Mouse (Mus musculus) midbrain, embryonic 12.5 days (tissue): ENCODE results near the gene Nxph3. TPM values are rescaled to one million over a fixed set of nuclear protein-coding genes. Genes with fewer than 3 reads are reported as not detected.
"Not testable (repeated sequence)": the region's sequence is repeated elsewhere in the genome, so short reads cannot be mapped to it uniquely, and the experiment has no call there.

Experiments
- ATAC-seq: fragments of 200-750 bp; cut with Nextera tagmentation; 2 replicates; pipeline ENCODE4 v1.8.0; 2017; ENCODE audit warnings: low read depth, moderate TSS enrichment, moderate library complexity; ENCODE audit not compliant: low FRiP score
- H3K27ac ChIP-seq: fragments of 300-500 bp; sonication (generic); replicated peaks from 2 replicates; pipeline ENCODE4 v1.5.1; 2016; ENCODE audit warnings: mild to moderate bottlenecking
- H3K27me3 ChIP-seq: fragments of 300-500 bp; sonication (generic); 2 replicates; pipeline ENCODE4 v1.6.1; 2016; ENCODE audit warnings: mild to moderate bottlenecking
- H3K36me3 ChIP-seq: fragments of 300-500 bp; sonication (generic); 2 replicates; pipeline ENCODE4 v1.6.1; 2016
- H3K4me1 ChIP-seq: fragments of 300-500 bp; sonication (generic); 2 replicates; pipeline ENCODE4 v1.6.1; 2016
- H3K4me2 ChIP-seq: fragments of 300-500 bp; sonication (generic); replicated peaks from 2 replicates; pipeline ENCODE4 v1.6.1; 2016; ENCODE audit warnings: mild to moderate bottlenecking, moderate library complexity
- H3K4me3 ChIP-seq: fragments of 300-500 bp; sonication (generic); 2 replicates; pipeline ENCODE4 v1.5.1; 2016; ENCODE audit warnings: mild to moderate bottlenecking
- H3K9ac ChIP-seq: fragments of 300-500 bp; sonication (generic); replicated peaks from 2 replicates; pipeline ENCODE4 v1.6.1; 2016; ENCODE audit warnings: mild to moderate bottlenecking, moderate library complexity
- H3K9me3 ChIP-seq: fragments of 300-500 bp; sonication (generic); 2 replicates; pipeline ENCODE4 v1.6.1; 2016; ENCODE audit warnings: mild to moderate bottlenecking
- WGBS: fragments of 180-500 bp; shearing (Covaris S2); methylation state at CpG from one replicate; pipeline ENCODE4 v1.1.7; 2016; 5-methylcytosine and 5-hydroxymethylcytosine counted together
- polyA plus RNA-seq: library from polyadenylated mRNA; unstranded; fragments of >200 nt; fragmentation: Nextera tagmentation; extraction: Ambion mirVana; gene quantifications from 2 replicates; pipeline ENCODE4 v1.2.1, GENCODE M21; 2016

Nxph3 gene
- polyA plus RNA-seq, 1 experiment from 2014 or later = 0.68 TPM

DNA sequence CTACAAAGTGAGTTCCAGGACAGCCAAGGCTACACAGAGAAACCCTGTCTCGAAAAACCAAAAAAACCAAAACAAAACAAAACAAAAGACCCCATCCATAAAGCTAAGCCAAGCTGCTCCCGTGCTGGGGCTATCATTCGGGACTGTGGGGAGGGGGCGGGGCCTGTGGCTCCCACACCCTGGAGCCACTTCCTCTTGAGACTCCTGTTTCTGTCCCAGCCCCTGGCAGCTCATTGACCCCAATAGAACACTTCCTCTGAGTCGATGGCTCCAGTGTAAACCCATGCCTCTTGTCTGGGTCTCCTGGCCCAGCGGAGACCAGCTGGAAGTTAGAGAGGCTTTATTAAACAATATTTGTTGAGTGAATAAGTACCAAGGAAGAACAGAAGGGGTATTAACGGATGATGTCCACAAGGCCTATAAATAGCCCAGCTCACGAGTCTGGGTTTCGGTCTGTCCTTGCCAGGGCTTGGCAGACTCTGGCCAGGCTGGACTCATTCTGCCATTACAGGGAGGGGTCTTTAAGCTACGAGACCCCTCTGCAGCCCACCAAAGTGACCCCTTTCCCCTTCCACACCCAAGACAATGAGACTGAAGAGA is 10.7 kb downstream of the Nxph3 start:
- Histone ChIP-seq H3K4me2 (no peak overlapping the region), H3K27ac (no peak overlapping the region), H3K9ac (no peak overlapping the region), H3K4me1 (peaks cover 4% of the 10 kb centered on the region), H3K27me3 (peaks cover 10% of the 10 kb centered on the region), H3K36me3 (no peaks in the 10 kb centered on the region), H3K4me3 (no peak overlapping the region), H3K9me3 (no peaks in the 10 kb centered on the region)
- WGBS = 68% methylated on average over 10 of the region's 10 CpGs
- ATAC-seq = no peak

DNA sequence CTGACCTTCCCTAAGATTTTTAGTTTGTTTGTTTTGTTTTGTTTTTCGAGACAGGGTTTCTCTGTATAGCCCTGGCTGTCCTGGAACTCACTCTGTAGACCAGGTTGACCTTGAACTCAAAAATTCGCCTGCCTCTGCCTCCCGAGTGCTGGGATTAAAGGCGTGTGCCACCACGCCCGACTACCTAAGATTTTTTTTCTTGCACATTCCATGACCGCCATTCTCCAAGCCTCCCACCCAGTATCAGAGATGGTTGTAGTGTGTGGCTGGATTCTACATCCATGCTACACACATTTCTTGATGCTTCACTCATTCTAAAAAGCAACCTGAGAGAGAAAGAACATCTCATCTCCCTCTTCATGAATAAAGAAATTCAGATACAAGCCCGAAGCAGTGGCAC is 12.5 kb downstream of the Nxph3 start:
- H3K27me3 ChIP-seq, H3K9ac ChIP-seq, H3K27ac ChIP-seq, H3K4me3 ChIP-seq, H3K4me1 ChIP-seq, ATAC-seq, H3K9me3 ChIP-seq, H3K36me3 ChIP-seq, H3K4me2 ChIP-seq: not testable (repeated sequence)
- 80% methylated on average over 8 of the region's 8 CpGs for WGBS

DNA sequence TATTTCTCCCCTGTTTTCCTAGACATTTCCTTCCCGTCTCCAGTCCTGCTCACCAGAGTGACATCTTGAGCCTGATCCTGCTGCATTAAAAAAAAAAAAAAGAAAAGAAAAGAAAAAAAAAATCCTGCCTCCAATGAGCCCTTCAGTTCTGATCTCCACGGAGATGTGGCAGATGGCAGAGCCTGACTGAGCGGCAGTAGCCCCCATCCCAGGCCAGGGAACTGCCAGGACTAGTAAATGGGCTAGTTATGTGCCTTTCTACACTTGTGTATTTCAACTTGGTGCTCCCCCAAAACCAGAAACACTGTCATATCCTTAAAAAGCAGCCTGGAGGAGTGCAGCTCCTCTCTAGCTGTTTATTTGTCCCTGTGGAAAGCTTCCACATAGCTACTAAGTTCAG is 13.5 kb downstream of the Nxph3 start:
- Histone ChIP-seq H3K27me3 (peaks cover 3% of the 10 kb centered on the region; the same call in 1 of the 2 replicates), H3K4me2 (no peak overlapping the region), H3K9ac (no peak overlapping the region), H3K4me1 (no peaks in the 10 kb centered on the region; the same call in none of the 2 replicates), H3K27ac (peak overlapping the region; percentile 46), H3K36me3 (peaks cover 6% of the 10 kb centered on the region), H3K4me3 (no peak overlapping the region), H3K9me3 (no peaks in the 10 kb centered on the region)
- 25% methylated on average over 3 of the region's 3 CpGs for WGBS
- no peak for ATAC-seq

DNA sequence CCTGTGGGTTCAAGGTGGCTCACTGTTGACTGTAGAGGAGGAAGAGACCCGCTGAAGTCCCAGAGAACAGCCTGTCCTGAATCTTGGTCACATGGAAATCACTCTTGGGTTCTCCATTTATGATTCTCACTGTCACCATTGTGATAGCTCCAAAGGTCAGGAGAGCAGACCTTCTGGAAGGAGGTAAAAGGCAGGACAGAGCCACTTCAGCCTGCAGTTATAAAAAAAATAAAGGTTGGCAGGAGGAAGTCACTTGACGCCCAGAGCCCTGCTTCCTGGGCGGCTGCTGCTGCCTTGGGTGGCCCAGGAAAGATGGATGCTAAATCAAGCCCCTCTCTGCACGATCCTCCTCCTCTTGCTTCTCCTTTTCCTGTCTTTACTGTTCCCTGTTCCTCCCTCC is 14.0 kb downstream of the Nxph3 start:
- H3K9ac ChIP-seq = no peak overlapping the region
- ATAC-seq = no peak
- H3K27ac ChIP-seq = peak overlapping the region; percentile 46
- H3K9me3 ChIP-seq = no peaks in the 10 kb centered on the region
- H3K36me3 ChIP-seq = peaks cover 6% of the 10 kb centered on the region
- no peak overlapping the region for H3K4me2 ChIP-seq
- peaks cover 3% of the 10 kb centered on the region; the same call in 1 of the 2 replicates for H3K27me3 ChIP-seq
- no peaks in the 10 kb centered on the region; the same call in none of the 2 replicates for H3K4me1 ChIP-seq
- WGBS = 61% methylated on average over 4 of the region's 4 CpGs
- H3K4me3 ChIP-seq = no peak overlapping the region

DNA sequence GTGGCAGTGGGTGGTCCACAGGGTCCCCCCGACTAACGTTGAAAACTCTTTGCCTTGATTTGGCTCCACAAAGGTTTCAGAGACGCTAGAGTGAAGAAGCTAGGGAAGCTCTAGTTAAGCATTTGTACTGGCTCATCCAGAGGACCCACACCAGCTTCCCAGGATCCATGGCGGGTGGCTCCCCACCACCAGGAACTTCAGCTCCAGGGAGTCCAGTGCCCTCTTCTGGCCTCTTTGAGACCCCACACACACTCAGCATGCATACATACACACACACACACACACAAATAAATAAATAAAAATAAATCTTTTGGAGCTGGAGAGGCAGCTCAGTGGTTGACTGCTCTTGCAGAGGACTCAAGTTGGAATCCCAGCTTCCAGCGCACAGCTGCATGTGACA is 16.4 kb downstream of the Nxph3 start:
- Histone ChIP-seq H3K36me3 (peaks cover 24% of the 10 kb centered on the region), H3K9me3 (no peaks in the 10 kb centered on the region), H3K4me3 (no peak overlapping the region), H3K4me2 (no peak overlapping the region), H3K27ac (no peak overlapping the region), H3K27me3 (no peaks in the 10 kb centered on the region), H3K4me1 (no peaks in the 10 kb centered on the region; the same call in none of the 2 replicates), H3K9ac (no peak overlapping the region)
- WGBS = 90% methylated on average over 5 of the region's 5 CpGs
- ATAC-seq = no peak

DNA sequence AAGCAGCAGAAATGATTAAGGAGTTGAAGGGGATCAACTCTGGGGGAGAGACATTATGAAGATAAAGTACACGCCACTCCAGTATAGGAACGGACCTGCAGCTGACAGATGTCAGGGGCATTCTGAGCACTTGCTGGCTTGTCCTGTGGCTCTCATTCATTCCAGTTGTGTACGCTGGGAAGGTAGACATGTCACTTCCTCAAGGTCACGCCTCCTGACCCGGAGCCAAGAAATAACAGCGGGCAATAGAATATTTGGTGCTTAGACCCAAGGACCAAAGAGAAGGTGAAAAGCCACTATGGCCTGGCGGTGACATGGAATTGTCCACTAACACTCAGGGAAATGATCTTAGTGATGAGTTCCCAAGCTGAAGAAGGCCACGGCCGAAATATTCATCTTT is 18.5 kb downstream of the Nxph3 start:
- no peak overlapping the region for H3K4me3 ChIP-seq
- no peak overlapping the region for H3K9ac ChIP-seq
- no peaks in the 10 kb centered on the region for H3K27me3 ChIP-seq
- H3K36me3 ChIP-seq = peaks cover 41% of the 10 kb centered on the region
- no peak overlapping the region for H3K27ac ChIP-seq
- H3K4me1 ChIP-seq = no peaks in the 10 kb centered on the region; the same call in none of the 2 replicates
- no peak for ATAC-seq
- H3K9me3 ChIP-seq = no peaks in the 10 kb centered on the region
- H3K4me2 ChIP-seq = no peak overlapping the region
- 90% methylated on average over 9 of the region's 9 CpGs for WGBS

DNA sequence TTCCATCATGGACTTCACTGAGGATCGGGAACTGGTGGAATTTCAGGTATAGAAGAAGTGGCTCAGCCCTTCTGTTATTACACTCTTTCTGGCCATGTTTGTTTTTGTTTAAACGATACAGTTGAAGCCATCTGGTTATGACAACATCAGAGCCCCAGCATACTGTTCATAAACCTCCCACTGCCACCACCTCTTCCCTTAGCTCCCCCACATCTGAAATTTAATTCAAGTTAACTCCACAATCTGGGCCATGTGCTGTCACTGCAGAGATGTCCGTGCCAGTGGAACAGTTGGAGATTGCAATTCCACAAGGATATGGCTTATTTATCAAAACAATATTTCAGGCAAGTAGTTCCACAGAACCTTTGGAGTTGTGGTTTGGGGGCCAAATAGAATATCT is 20.0 kb downstream of the Nxph3 start:
- peaks cover 53% of the 10 kb centered on the region for H3K36me3 ChIP-seq
- WGBS = 84% methylated on average over 3 of the region's 3 CpGs

DNA sequence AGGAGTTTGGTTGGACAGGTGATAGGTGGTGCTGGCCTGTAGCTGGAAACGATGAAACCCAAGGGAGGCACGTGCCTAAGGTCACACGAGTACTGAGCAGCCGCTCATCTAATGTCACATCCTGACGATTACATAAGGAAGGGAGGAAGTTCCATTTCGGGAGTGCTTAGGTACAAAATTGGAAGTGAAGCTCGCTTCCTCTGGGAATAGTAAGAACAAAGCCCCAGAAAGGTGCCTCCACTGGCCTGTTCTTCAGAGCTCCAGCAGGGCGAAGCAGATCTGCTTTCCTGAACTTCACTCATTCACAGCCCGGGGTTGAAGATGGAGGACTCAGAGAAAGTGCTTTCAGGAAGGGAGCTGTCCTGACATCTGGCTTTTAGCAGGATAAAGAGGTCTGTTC is 20.4 kb downstream of the Nxph3 start:
- Histone ChIP-seq H3K9me3 (no peaks in the 10 kb centered on the region), H3K4me2 (no peak overlapping the region), H3K4me1 (no peaks in the 10 kb centered on the region; the same call in 1 of the 2 replicates), H3K36me3 (peaks cover 58% of the 10 kb centered on the region), H3K27me3 (no peaks in the 10 kb centered on the region), H3K9ac (no peak overlapping the region), H3K4me3 (no peak overlapping the region), H3K27ac (no peak overlapping the region)
- WGBS = 87% methylated on average over 9 of the region's 9 CpGs
- no peak for ATAC-seq

More for the DNA sequence above, 20.0 kb downstream of the Nxph3 start:
- H3K9me3 ChIP-seq = no peaks in the 10 kb centered on the region
- H3K4me2 ChIP-seq = no peak overlapping the region
- H3K27me3 ChIP-seq = no peaks in the 10 kb centered on the region
- H3K9ac ChIP-seq = no peak overlapping the region
- no peak overlapping the region for H3K4me3 ChIP-seq
- ATAC-seq = no peak
- no peak overlapping the region for H3K27ac ChIP-seq
- H3K4me1 ChIP-seq = no peaks in the 10 kb centered on the region; the same call in 1 of the 2 replicates

DNA sequence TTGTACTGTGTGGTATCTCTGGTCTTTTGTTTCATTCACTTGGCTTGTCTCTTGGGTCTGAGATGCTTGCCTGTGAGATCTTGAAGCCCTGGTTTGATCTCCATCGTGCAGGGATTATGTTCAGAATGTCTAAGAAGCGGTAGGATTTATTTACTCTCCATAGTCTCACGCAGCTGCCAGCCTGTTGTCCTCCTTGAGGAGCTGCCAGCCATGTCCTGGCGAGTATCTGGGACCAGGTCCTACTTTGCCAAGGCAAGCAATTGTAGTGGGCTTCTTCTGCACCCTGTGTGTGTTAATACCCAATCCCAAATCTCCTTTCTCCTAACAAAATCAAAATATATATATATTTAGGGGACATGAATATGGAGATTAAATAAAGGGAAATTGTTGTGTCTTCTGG is 21.4 kb downstream of the Nxph3 start:
- peaks cover 65% of the 10 kb centered on the region for H3K36me3 ChIP-seq

DNA sequence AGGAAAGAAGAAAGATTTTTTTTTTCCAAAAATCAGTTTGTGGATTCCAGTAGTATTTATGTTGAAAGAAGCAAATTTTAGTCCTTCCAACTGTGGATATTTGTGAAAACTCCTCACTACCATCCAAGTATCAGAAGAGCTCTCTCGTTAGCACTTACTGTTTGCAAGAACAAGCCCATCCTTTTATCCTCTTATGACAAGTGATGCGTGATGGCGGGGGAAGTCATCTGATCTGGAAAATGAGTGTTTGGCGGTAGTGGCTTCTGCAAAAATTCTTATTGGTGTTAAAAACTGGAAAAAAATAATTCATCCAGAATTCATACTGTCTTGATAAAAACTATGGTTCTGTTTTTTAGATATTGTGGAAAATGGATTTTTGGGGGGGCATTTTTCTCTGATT is 22.1 kb downstream of the Nxph3 start:
- H3K9me3 ChIP-seq = no peaks in the 10 kb centered on the region
- no peak overlapping the region for H3K4me3 ChIP-seq
- no peak overlapping the region for H3K9ac ChIP-seq
- no peak overlapping the region for H3K4me2 ChIP-seq
- no peak overlapping the region for H3K27ac ChIP-seq
- WGBS = 64% methylated on average over 4 of the region's 4 CpGs
- H3K27me3 ChIP-seq = no peaks in the 10 kb centered on the region
- peaks cover 67% of the 10 kb centered on the region for H3K36me3 ChIP-seq
- no peak for ATAC-seq
- no peaks in the 10 kb centered on the region; the same call in 1 of the 2 replicates for H3K4me1 ChIP-seq

More for the DNA sequence above, 21.4 kb downstream of the Nxph3 start:
- no peaks in the 10 kb centered on the region for H3K27me3 ChIP-seq
- H3K9ac ChIP-seq = no peak overlapping the region
- H3K4me2 ChIP-seq = no peak overlapping the region
- H3K27ac ChIP-seq = no peak overlapping the region
- H3K9me3 ChIP-seq = no peaks in the 10 kb centered on the region
- 75% methylated on average over 4 of the region's 4 CpGs for WGBS
- H3K4me1 ChIP-seq = no peaks in the 10 kb centered on the region; the same call in 1 of the 2 replicates
- H3K4me3 ChIP-seq = no peak overlapping the region
- ATAC-seq = no peak

DNA sequence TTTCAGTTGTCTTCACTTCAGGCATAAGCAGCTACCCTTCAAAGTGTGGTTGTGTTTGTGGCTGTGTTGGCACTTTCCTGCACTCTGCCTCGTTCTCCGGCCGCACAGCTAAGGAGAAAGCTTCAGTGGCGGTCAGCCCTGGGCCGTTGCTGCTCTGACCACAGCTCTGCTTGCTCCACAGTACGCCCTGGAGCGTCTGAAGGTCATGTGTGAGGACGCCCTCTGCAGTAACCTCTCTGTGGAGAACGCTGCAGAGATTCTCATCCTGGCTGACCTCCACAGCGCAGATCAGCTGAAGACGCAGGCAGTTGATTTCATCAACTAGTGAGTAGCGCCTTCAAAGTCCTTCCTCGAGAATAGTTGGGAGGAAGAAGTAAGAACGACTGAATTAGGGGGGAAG is 24.3 kb downstream of the Nxph3 start:
- H3K27me3 ChIP-seq = no peaks in the 10 kb centered on the region
- H3K4me1 ChIP-seq = no peaks in the 10 kb centered on the region; the same call in 1 of the 2 replicates
- H3K4me2 ChIP-seq = no peak overlapping the region
- no peak overlapping the region for H3K27ac ChIP-seq
- no peak for ATAC-seq
- 89% methylated on average over 14 of the region's 14 CpGs for WGBS
- H3K9me3 ChIP-seq = no peaks in the 10 kb centered on the region
- H3K9ac ChIP-seq = no peak overlapping the region
- H3K4me3 ChIP-seq = no peak overlapping the region
- peaks cover 86% of the 10 kb centered on the region for H3K36me3 ChIP-seq

DNA sequence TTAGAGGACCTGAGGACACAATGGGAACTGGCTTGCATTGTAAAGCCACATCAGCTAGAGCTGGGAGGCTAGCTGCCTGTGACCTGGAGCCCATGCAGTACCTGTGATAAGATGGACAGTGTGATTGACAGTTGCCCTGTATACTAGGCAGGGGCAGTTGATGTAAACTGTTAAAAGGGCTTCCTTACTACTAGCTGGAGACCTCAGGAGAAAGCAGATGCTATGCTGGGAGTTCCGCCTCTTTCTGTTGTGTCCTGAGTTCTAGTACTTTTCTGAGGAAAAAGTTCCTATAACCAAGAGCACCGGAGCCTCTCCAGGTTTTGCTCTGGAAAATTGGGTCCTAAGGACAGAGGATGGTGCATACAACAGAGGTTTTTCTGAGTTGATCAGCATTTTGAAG is 27.1 kb downstream of the Nxph3 start:
- no peaks in the 10 kb centered on the region for H3K9me3 ChIP-seq
- WGBS = 95% methylated on average over 2 of the region's 2 CpGs
- no peak overlapping the region for H3K27ac ChIP-seq
- no peak overlapping the region for H3K4me3 ChIP-seq
- H3K4me1 ChIP-seq = no peaks in the 10 kb centered on the region
- peaks cover 74% of the 10 kb centered on the region for H3K36me3 ChIP-seq
- H3K27me3 ChIP-seq = no peaks in the 10 kb centered on the region
- no peak overlapping the region for H3K9ac ChIP-seq
- no peak for ATAC-seq
- H3K4me2 ChIP-seq = no peak overlapping the region

DNA sequence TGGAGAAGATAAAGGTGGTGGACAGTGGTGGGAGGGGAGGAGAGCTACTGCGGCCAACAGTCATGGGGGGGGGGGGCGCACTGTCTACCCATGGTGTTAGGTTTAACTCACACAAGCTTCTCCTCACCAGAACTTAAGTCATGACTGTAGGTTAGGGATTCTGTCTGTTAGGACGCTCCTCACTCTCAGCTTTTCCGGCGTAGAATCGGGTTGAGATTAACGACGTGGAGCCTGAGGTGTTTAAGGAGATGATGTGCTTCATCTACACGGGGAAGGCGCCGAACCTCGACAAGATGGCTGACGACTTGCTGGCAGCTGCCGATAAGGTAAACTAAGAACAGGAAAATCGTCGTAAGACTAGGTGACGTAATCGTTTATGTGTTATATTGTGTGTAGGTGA is 28.7 kb downstream of the Nxph3 start:
- 96% methylated on average over 18 of the region's 18 CpGs for WGBS
- H3K4me2 ChIP-seq = no peak overlapping the region
- no peaks in the 10 kb centered on the region for H3K9me3 ChIP-seq
- no peak for ATAC-seq
- no peak overlapping the region for H3K27ac ChIP-seq
- H3K9ac ChIP-seq = no peak overlapping the region
- H3K4me3 ChIP-seq = no peak overlapping the region
- no peaks in the 10 kb centered on the region for H3K27me3 ChIP-seq
- no peaks in the 10 kb centered on the region for H3K4me1 ChIP-seq
- peaks cover 60% of the 10 kb centered on the region for H3K36me3 ChIP-seq
